Mouse (Mus musculus) bone marrow, adult 2 months (tissue): ENCODE data around the gene Iglon5. TPM values are rescaled to one million over a fixed set of nuclear protein-coding genes. Genes with fewer than 3 reads are reported as not detected.
A peak's percentile ranks its signal among the peaks of the same experiment; 100 is the strongest.

ENCODE experiments used
- H3K27ac ChIP-seq: fragments of 200-500 bp; 2 replicates; pipeline ENCODE4 v1.5.1; 2012; ENCODE audit warnings: low read depth, mild to moderate bottlenecking, control low read depth, inconsistent platforms, low read length; ENCODE audit not compliant: control insufficient read depth, poor library complexity, insufficient read depth
- H3K4me1 ChIP-seq: fragments of 200-500 bp; 2 replicates; pipeline ENCODE4 v1.6.1; 2011; ENCODE audit warnings: low read length; ENCODE audit not compliant: control insufficient read depth, insufficient read depth
- H3K4me3 ChIP-seq: fragments of 200-500 bp; replicated peaks from 2 replicates; pipeline ENCODE3; 2011; ENCODE audit warnings: mild to moderate bottlenecking, low read depth, low read length, control low read depth; ENCODE audit not compliant: control insufficient read depth
- CTCF ChIP-seq: fragments of 200-500 bp; IDR thresholded peaks from 2 replicates; pipeline ENCODE4 v1.5.1; 2011; ENCODE audit warnings: low read length, control low read depth; ENCODE audit not compliant: control insufficient read depth, insufficient read depth
- POLR2A ChIP-seq: fragments of 200-500 bp; IDR thresholded peaks from 2 replicates; pipeline ENCODE4 v1.6.1; 2011; ENCODE audit warnings: low read depth, mild to moderate bottlenecking, control low read depth, low read length, borderline replicate concordance; ENCODE audit not compliant: control insufficient read depth
- WGBS: fragments of 180-500 bp; shearing (Covaris S2); methylation state at CpG from one replicate; pipeline ENCODE4 v1.1.7; 2018; 5-methylcytosine and 5-hydroxymethylcytosine counted together
- polyA plus RNA-seq: library from polyadenylated mRNA; stranded (reverse); fragments of >200 nt; gene quantifications from 2 replicates; pipeline ENCODE4 v1.2.4, GENCODE M21; 2011; ENCODE audit warnings: low replicate concordance; ENCODE audit not compliant: missing spikeins, insufficient read depth, insufficient read length

Gene Iglon5
- polyA plus RNA-seq, 1 experiment = not detected

DNA sequence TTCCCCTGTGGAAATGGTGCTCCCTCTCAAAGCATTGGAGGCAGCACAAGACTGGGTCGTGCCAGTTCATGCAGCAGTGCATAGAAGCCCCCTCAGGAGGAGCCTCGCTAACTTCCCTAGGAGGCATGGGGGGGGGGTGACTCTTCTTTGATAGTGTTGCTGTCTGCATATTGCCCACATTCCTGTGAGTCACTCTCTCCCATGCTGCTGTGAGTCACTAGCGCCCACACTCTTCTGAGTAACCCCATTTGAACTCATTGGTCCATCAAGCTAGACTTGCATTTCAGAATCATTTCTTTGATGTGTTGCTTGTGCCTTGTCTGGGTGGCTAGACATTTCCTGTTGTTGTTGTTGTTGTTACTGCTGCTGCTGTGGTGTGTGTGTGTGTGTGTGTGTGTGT, 8.7 kb downstream of the Iglon5 start:
- TF ChIP-seq CTCF (no peak), POLR2A (no peak)
- Histone ChIP-seq H3K4me1 (no peaks in the 10 kb centered on the region), H3K27ac (no peak overlapping the region), H3K4me3 (no peak overlapping the region)
- WGBS = 61% methylated on average over 3 of the region's 3 CpGs

DNA sequence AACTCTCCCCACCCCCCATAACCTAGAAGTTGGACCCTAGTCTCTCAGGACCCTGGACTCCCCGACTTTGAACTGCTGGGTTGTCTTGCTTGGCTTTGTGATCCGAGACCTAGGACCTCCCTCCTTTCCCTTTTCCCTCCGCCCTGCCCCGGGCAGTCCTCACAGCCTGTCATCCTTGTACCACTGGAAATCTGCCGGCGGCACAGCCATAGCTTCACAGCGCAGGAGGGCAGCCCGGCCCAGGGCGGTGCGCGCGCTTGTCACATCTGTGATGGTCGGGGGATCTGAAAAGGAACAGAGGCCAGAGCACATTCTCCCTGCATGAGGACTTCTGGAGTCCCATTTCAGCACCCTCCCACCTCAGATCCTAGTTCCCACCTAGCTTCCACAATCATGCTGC, 13.5 kb downstream of the Iglon5 start:
- no peak overlapping the region for H3K27ac ChIP-seq
- no peak overlapping the region for H3K4me3 ChIP-seq
- no peaks in the 10 kb centered on the region for H3K4me1 ChIP-seq
- 13% methylated on average over 13 of the region's 13 CpGs for WGBS
- no peak for TF ChIP-seq POLR2A
- TF ChIP-seq CTCF = no peak

DNA sequence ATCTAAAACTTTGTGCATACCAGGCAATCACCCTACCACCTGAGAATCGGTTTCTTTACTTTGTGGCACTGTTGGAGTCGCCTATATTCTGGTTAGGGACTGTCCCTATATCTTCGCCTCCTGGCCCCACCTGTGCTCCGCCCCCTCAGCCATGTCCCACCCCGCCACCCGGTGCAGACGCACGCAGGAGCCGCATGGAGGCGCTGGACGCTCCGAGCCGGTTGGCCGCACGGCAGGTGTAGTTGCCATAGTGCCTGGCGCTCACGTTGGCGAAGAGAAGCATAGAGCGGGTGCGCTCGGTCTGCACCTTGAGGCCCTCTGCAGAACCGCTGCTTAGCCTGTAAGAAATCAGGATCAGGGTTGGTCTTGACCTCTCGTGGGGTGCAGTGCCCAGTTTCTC, 14.2 kb downstream of the Iglon5 start:
- H3K4me1 ChIP-seq = no peaks in the 10 kb centered on the region
- TF ChIP-seq POLR2A = no peak
- no peak for TF ChIP-seq CTCF
- no peak overlapping the region for H3K4me3 ChIP-seq
- 5% methylated on average over 23 of the region's 23 CpGs for WGBS
- H3K27ac ChIP-seq = no peak overlapping the region

DNA sequence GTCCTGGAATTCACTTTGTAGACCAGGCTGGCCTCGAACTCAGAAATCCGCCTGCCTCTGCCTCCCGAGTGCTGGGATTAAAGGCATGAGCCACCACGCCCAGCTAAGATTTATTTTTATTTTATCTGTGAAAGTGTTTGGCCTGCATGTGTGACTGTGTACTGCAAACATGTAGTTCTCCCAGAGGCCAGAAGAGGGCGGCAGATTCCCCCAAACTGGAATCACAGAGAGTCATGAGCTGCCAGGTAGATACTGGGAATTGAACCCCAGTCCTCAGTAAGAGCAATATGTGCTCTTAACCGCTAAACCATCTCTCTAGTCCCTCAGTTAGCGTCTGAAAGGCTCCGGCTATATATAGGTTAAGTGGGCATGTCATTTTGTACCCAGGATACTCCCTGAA, 19.5 kb downstream of the Iglon5 start:
- TF ChIP-seq CTCF (peak; percentile 63), POLR2A (no peak)
- Histone ChIP-seq H3K27ac (no peak overlapping the region), H3K4me3 (no peak overlapping the region), H3K4me1 (no peaks in the 10 kb centered on the region)
- 67% methylated on average over 8 of the region's 8 CpGs for WGBS

DNA sequence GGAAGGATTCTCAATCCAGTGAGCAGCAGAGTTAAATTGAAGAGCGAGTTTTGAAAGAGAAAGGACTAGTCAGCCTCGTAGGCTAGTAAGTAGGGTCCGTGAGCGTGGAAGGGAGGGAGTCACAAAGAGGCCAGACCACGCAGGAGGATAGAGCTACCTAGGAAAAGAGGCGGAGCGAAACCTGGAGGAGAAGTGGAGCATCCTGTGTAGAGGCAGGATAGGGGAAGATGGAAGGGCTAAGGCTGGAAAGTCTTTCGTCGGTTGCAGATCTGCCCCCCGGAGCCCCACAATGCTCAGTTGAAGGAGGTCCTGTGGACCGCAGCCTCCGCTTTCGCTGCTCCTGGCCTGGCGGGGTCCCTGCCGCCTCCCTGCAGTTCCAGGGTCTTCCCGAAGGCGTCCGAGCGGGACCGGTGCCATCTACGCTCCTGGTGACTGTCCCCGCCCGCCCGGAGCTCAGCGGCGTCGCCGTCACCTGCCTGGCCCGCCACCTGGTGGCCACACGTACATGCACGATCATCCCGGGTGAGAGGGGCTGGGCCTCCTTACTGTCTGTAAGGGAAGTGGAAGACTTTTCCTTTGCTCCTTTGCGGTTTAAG, 23.7 kb downstream of the Iglon5 start:
- under 1% methylated on average over 33 of the region's 33 CpGs for WGBS
- Histone ChIP-seq H3K4me3 (peak overlapping the region; percentile 74), H3K4me1 (peaks cover 2% of the 10 kb centered on the region), H3K27ac (peak overlapping the region; percentile 61)
- TF ChIP-seq POLR2A (peak; percentile 38; the same call in 1 of the 2 replicates), CTCF (peak; percentile 91)

DNA sequence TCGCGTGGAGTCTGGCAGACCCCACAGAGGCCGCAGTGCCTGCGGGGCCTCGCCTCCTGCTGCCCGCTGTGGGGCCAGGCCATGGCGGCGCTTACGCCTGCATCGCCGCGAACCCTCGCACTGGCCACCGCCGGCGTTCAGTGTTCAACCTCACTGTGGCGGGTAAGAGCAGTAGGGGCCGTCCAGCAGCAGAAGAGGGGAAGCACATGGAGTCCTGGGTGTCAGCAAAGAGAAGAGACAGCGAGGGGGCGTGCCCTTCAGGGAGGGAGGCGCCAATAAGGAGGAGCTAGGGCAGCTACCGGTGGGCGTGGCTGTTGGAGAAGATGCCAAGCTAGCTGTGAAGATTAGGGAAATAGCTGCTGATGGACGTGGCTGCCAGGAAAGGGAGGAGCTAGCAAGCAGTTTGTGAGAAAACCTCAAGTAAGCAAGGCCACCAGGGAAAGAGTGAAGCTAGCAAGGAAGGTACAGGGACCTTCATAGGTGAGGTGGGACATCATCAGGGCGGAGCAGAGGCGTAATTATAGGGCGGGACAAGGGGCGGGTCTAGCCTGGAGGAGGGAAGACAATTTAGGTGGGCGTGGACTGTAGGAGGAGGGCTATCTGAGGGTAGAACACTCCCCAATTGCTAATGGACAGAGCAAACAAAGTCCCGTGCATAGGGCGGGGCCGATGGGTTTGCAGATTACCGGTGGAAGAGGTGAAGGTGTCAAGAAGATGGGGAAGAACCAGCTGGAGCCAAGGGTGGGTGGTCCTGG, 24.4 kb downstream of the Iglon5 start:
- Histone ChIP-seq H3K27ac (peak overlapping the region; percentile 61), H3K4me3 (peak overlapping the region; percentile 74), H3K4me1 (peaks cover 2% of the 10 kb centered on the region)
- TF ChIP-seq POLR2A (0 out of 2 replicates have a peak, but pooled peaks have one; percentile 1), CTCF (peak; percentile 11; the same call in 1 of the 2 replicates)
- WGBS = 0% methylated on average over 33 of the region's 33 CpGs

DNA sequence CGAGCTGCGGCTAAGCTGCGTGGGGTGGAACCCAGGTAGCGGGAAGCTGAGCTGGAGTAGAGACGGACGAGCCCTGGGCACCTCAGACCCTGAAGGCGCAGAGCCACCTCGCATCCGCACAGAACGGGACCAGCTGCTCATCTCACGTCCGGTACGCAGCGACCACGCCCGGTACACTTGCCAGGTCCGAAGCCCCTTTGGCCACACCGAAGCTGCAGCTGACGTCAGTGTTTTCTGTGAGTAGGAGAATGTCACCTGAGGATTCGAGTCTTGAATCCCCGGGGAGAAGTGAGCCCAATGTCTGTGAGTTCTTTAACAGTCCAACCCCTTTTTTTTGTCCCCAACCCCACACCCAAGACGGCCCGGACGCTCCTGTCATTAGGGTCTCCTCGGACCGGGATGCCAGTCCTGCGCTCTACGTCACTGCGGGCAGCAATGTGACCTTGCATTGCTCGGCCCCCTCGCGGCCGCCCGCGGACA, 25.0 kb downstream of the Iglon5 start:
- WGBS = 10% methylated on average over 35 of the region's 35 CpGs
- Histone ChIP-seq H3K4me1 (peaks cover 2% of the 10 kb centered on the region), H3K4me3 (peak overlapping the region; percentile 74), H3K27ac (peak overlapping the region; percentile 8; the same call in 1 of the 2 replicates)
- TF ChIP-seq CTCF (peak; percentile 25; the same call in 1 of the 2 replicates), POLR2A (0 out of 2 replicates have a peak, but pooled peaks have one; percentile 9)

DNA sequence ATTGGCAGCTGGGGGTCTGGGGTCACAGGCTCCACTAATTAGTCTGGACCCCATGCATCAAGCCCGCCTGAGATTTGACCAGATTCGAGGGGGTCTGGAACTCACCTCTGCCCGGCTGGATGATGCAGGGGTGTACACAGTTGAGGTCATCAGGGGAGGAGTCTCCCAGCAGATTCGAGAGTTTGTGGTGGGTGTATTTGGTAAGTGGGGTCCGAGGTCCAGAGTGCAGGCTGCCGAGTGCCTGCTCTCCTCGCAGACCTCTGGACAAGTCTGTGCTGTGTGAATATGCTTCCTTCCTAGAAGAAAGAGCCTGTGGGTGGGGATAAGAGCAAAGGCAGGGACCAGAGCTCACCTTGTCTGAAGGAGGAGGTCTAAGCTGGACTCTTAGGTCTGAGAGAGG, 25.9 kb downstream of the Iglon5 start:
- WGBS = 80% methylated on average over 7 of the region's 7 CpGs
- Histone ChIP-seq H3K4me3 (no peak overlapping the region), H3K27ac (no peak overlapping the region), H3K4me1 (peaks cover 2% of the 10 kb centered on the region)
- no peak for TF ChIP-seq POLR2A
- no peak for TF ChIP-seq CTCF
